Mouse (Mus musculus): ENCODE measurements at regions not wholly inside any gene's neighbourhood (a gene's known extent, or its start where the extent isn't known, plus 50 kb on each side); places are given as distances from the start of the nearest gene placed in this dataset.

GRCm38 (mm10) chr1:194041393-194042352 is 576.3 kb upstream of the Plxna2 start:
- DNase-seq (ENCODE audit: low read depth, low spot score), result no peak

- DNase-seq (ENCODE audit: low read depth, low spot score), result no peak
These were observed 579.3 kb upstream of the Plxna2 start for GRCm38 (mm10) chr1:194038711-194039110.

- no peak for DNase-seq (ENCODE audit: low read depth, low spot score)
These were observed 583.7 kb upstream of the Plxna2 start for GRCm38 (mm10) chr1:194034199-194034883.

GRCm38 (mm10) chr1:194032603-194033002 is 585.4 kb upstream of the Plxna2 start:
- no peak for DNase-seq (ENCODE audit: low read depth, low spot score)

GRCm38 (mm10) chr1:194030651-194031228 is 587.3 kb upstream of the Plxna2 start:
- no peak for DNase-seq (ENCODE audit: low read depth, low spot score)

GRCm38 (mm10) chr1:194026958-194027692 is 590.9 kb upstream of the Plxna2 start:
- no peak for DNase-seq (ENCODE audit: low read depth, low spot score)

GRCm38 (mm10) chr1:194026213-194026612 is 591.8 kb upstream of the Plxna2 start:
- DNase-seq (ENCODE audit: low read depth, low spot score), result no peak

- no peak for DNase-seq (ENCODE audit: low read depth, low spot score)
These were observed 598.7 kb upstream of the Plxna2 start for GRCm38 (mm10) chr1:194019282-194019681.

GRCm38 (mm10) chr1:193992226-193992625 is 622.1 kb upstream of the Camk1g start:
- no peak for DNase-seq (ENCODE audit: low read depth, low spot score)

- no peak for DNase-seq (ENCODE audit: low read depth, low spot score)
These were observed 620.0 kb upstream of the Camk1g start for GRCm38 (mm10) chr1:193989956-193990675.

GRCm38 (mm10) chr1:193988970-193989904 is 619.1 kb upstream of the Camk1g start:
- DNase-seq (ENCODE audit: low read depth, low spot score), result no peak

GRCm38 (mm10) chr1:193980571-193980970 is 610.5 kb upstream of the Camk1g start:
- no peak for DNase-seq (ENCODE audit: low read depth, low spot score)

- DNase-seq (ENCODE audit: low read depth, low spot score), result no peak
These were observed 601.4 kb upstream of the Camk1g start for GRCm38 (mm10) chr1:193971537-193971936.

GRCm38 (mm10) chr1:193969264-193969908 is 599.3 kb upstream of the Camk1g start:
- no peak for DNase-seq (ENCODE audit: low read depth, low spot score)

GRCm38 (mm10) chr1:193967957-193968926 is 598.1 kb upstream of the Camk1g start:
- no peak for DNase-seq (ENCODE audit: low read depth, low spot score)

- DNase-seq (ENCODE audit: low read depth, low spot score), result no peak
These were observed 596.8 kb upstream of the Camk1g start for GRCm38 (mm10) chr1:193966652-193967555.

- DNase-seq (ENCODE audit: low read depth, low spot score), result no peak
These were observed 595.2 kb upstream of the Camk1g start for GRCm38 (mm10) chr1:193965278-193965677.
